Mouse (Mus musculus) hindbrain, embryonic 12.5 days (tissue): ENCODE results near the gene Syngr1. TPM values are rescaled to one million over a fixed set of nuclear protein-coding genes. Genes with fewer than 3 reads are reported as not detected.
"Not testable (repeated sequence)": the region's sequence is repeated elsewhere in the genome, so short reads cannot be mapped to it uniquely, and the experiment has no call there.

Experiments used
- ATAC-seq: fragments of 200-750 bp; cut with Nextera tagmentation; 2 replicates; pipeline ENCODE4 v1.8.0; 2017; ENCODE audit warnings: moderate TSS enrichment; ENCODE audit not compliant: low FRiP score
- H3K27ac ChIP-seq: fragments of 300-500 bp; sonication (generic); 2 replicates; pipeline ENCODE4 v1.5.1; 2016; ENCODE audit warnings: mild to moderate bottlenecking
- H3K27me3 ChIP-seq: fragments of 300-500 bp; sonication (generic); 2 replicates; pipeline ENCODE4 v1.6.1; 2016; ENCODE audit warnings: mild to moderate bottlenecking
- H3K36me3 ChIP-seq: fragments of 300-500 bp; sonication (generic); 2 replicates; pipeline ENCODE4 v1.6.1; 2016; ENCODE audit warnings: mild to moderate bottlenecking
- H3K4me1 ChIP-seq: fragments of 300-500 bp; sonication (generic); 2 replicates; pipeline ENCODE4 v1.6.1; 2016
- H3K4me2 ChIP-seq: fragments of 300-500 bp; sonication (generic); replicated peaks from 2 replicates; pipeline ENCODE4 v1.6.1; 2016; ENCODE audit warnings: mild to moderate bottlenecking
- H3K4me3 ChIP-seq: fragments of 300-500 bp; sonication (generic); 2 replicates; pipeline ENCODE4 v1.5.1; 2016; ENCODE audit warnings: mild to moderate bottlenecking
- H3K9ac ChIP-seq: fragments of 300-500 bp; sonication (generic); 2 replicates; pipeline ENCODE4 v1.6.1; 2016; ENCODE audit warnings: mild to moderate bottlenecking, moderate library complexity
- H3K9me3 ChIP-seq: fragments of 300-500 bp; sonication (generic); replicated peaks from 2 replicates; pipeline ENCODE4 v1.6.1; 2016; ENCODE audit warnings: mild to moderate bottlenecking
- WGBS: fragments of 180-500 bp; shearing (Covaris S2); methylation state at CpG from one replicate; pipeline ENCODE4 v1.1.7; 2016; 5-methylcytosine and 5-hydroxymethylcytosine counted together
- polyA plus RNA-seq: library from polyadenylated mRNA; unstranded; fragments of >200 nt; fragmentation: Nextera tagmentation; extraction: Ambion mirVana; gene quantifications from 2 replicates; pipeline ENCODE4 v1.2.1, GENCODE M21; 2016

The Syngr1 gene
- polyA plus RNA-seq, 1 experiment from 2014 or later = 14.3 TPM

DNA sequence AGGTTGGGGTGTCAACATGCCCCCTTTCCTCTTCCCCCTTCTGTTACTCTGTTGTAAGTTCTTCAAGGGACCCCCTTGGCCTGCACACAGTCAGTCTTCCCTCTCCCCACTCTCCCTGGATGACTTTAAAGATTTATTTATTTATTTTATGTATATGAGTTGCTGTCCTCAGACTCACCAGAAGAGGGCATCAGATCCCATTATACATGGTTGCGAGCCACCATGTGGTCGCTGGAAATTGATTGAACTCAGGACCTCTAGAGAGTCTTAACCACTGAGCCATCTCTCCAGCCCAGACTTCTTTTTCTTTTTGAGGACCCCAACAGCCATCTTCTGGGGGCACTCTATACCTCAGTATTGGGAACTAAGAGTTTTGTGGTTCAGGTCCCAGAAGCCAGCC lies 21.4 kb downstream of the Syngr1 start:
- Histone ChIP-seq H3K27ac (no peak overlapping the region), H3K27me3 (no peaks in the 10 kb centered on the region), H3K9ac (no peak overlapping the region), H3K36me3 (no peaks in the 10 kb centered on the region), H3K9me3 (no peaks in the 10 kb centered on the region), H3K4me2 (no peak overlapping the region), H3K4me1 (no peaks in the 10 kb centered on the region), H3K4me3 (no peak overlapping the region)
- WGBS = 35% methylated on average over 2 of the region's 2 CpGs
- no peak for ATAC-seq

DNA sequence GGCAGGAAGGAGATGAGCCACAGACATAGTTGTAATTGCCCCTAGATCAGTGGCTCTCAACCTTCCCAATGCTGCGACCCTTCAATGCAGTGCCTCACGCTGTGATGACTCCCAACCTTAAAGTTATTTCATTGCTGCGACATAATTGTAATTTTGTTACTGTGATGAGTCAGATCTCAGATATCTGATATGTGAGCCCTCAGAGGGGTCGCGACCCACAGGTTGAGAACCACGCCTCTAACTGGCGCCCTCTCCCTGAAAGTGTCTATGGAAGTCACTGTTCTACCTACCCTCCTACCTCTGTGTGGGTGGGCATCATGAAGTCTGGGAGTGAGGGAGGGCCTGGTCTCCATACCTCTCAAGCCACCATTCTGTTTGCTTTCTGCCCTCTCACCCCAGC lies 23.3 kb downstream of the Syngr1 start:
- Histone ChIP-seq H3K4me2 (no peak overlapping the region), H3K4me3 (no peak overlapping the region), H3K36me3 (no peaks in the 10 kb centered on the region), H3K27ac (no peak overlapping the region), H3K9me3 (no peaks in the 10 kb centered on the region), H3K4me1 (no peaks in the 10 kb centered on the region), H3K27me3 (no peaks in the 10 kb centered on the region), H3K9ac (no peak overlapping the region)
- 90% methylated on average over 7 of the region's 7 CpGs for WGBS
- ATAC-seq = no peak

DNA sequence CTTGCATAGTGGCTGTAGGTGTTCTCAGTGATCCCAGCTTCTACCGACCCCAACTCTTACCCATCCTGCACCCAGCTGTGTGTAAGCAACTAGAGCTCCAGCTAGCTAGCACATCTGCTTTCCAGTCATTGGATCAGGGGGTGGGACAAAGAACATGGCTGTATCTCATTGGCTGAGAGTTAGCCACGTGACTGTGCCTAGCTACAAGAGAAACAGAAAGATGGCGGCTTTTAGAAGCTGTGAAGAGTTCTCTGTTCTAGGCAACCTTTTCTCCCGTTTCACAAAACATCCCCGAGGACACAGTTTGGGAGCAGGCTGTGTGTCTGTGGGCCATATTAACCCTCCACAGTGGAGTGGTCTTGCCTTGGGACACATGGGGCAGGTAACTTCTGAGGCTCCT lies 24.1 kb downstream of the Syngr1 start:
- no peaks in the 10 kb centered on the region for H3K9me3 ChIP-seq
- H3K9ac ChIP-seq = no peak overlapping the region
- no peaks in the 10 kb centered on the region for H3K4me1 ChIP-seq
- no peaks in the 10 kb centered on the region for H3K36me3 ChIP-seq
- 0 out of 2 replicates have a peak overlapping the region, but pooled peaks have one; percentile 19 for H3K4me2 ChIP-seq
- H3K27ac ChIP-seq = no peak overlapping the region
- no peaks in the 10 kb centered on the region for H3K27me3 ChIP-seq
- no peak for ATAC-seq
- 57% methylated on average over 5 of the region's 5 CpGs for WGBS
- H3K4me3 ChIP-seq = no peak overlapping the region

DNA sequence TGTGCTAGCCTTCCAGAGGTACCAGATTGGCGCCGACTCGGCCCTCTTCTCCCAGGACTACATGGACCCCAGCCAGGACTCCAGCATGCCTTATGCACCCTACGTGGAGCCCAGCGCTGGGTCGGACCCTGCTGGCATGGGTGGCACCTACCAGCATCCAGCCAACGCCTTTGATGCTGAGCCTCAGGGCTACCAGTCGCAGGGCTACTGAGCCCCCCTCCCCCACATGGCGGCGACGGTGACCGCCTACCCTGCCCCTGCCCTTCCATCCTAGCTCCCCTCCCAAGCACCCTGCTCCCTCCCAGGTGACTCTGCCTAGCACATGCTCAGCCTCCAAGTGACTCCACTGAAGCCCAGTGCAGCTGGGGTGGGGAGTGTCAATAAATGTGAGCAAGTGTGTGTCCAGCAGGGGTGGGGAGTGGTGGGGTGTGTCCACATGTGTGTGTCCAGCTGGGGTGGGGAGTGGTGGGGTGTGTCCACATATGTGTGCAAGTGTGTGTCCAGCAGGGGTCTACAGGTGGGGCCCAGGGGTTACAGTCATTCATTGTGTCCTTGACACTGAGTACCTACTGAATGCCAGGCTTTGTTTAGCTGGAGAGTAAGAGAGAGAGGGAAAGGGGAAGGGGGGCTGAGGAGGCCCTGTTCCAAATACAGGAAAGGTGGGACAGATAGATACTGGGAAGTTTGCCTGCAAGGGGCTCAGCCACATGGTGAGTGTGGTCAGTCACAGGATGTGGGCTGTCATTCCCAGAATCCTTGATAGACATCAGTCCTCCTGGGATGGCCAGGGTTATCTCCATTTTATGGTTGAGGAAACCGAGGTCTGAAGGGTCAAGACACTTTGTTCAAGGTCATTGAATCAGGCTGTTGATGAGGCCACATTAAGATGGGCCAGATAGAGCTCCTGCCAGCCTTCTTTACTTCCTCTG lies 25.0 kb downstream of the Syngr1 start:
- Histone ChIP-seq H3K27me3 (no peaks in the 10 kb centered on the region), H3K4me1 (no peaks in the 10 kb centered on the region), H3K4me3 (no peak overlapping the region), H3K36me3 (no peaks in the 10 kb centered on the region), H3K4me2 (0 out of 2 replicates have a peak overlapping the region, but pooled peaks have one; percentile 19), H3K9me3 (no peaks in the 10 kb centered on the region), H3K9ac (no peak overlapping the region), H3K27ac (no peak overlapping the region)
- WGBS = 77% methylated on average over 13 of the region's 13 CpGs
- ATAC-seq = no peak

DNA sequence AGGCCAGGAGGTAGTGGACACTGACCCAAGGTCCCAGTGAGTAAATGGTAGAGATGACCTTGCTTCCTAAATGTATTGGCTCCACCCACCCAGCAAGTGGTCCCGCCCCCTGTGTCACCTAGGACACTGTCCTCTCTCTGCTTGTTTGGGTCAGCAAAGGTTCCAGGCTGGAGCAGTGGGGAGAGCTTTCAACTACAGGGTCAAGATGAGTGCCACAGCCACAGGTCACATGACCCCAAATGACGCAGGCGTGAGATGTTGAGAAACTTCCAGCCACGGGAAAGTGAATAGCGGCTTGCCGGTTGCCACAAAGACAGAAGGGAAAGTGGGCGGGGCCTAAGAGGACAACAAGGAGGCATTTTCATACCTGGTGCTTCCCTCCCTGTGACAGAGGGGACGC lies 26.0 kb downstream of the Syngr1 start:
- H3K4me3 ChIP-seq = no peak overlapping the region
- H3K36me3 ChIP-seq = no peaks in the 10 kb centered on the region
- no peak overlapping the region for H3K27ac ChIP-seq
- no peak overlapping the region for H3K4me2 ChIP-seq
- no peaks in the 10 kb centered on the region for H3K9me3 ChIP-seq
- no peak overlapping the region for H3K9ac ChIP-seq
- ATAC-seq = no peak
- 67% methylated on average over 8 of the region's 8 CpGs for WGBS
- H3K27me3 ChIP-seq = no peaks in the 10 kb centered on the region
- H3K4me1 ChIP-seq = no peaks in the 10 kb centered on the region

DNA sequence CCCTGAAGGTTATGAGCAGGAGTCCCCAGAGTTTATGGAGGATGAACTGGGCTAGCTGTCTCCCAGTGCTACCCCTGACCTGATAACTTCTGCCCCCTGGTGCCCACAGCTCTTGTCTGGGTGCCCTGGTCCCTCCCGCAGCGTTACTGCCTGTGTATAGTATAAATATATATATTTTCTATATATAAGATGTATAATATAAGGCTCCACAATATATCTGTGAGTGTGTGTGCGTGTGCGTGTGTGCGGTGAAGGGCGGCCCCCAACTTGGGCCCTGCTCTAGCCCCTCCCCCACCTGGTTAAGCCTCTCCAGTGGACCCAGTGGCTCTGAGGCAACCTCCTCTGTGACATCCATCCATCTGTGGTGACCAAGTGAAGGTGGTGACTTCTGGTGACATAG lies 27.9 kb downstream of the Syngr1 start:
- no peaks in the 10 kb centered on the region for H3K36me3 ChIP-seq

DNA sequence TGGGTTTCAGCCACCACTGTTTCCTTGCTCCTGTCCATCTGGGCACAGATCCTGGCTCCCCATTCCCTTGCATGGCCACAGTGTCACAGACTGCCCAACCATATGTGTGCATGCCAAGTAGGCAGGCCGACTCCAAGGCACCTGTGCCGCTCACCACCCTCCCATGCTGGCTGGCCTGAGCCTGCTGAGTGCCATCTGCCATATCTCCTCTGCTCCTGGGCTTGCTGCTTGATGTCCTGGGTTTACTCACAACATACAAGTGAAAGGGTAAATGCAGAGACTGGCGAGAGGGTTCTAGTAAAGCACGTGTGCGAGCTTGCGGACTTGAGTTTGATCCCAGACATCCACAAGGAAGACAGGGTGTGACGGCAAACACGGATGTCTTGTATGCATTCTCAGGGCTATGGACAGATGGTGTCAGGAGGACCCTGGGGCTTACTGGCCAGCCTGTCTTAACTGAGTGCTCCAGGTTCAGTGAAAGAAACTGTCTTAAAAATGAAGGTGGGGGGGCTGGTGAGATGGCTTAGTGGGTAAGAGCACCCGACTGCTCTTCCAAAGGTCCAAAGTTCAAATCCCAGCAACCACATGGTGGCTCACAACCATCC lies 30.7 kb downstream of the Syngr1 start:
- ATAC-seq = no peak
- H3K36me3 ChIP-seq = no peaks in the 10 kb centered on the region
- WGBS = 91% methylated on average over 9 of the region's 9 CpGs
- no peak overlapping the region for H3K4me3 ChIP-seq
- no peaks in the 10 kb centered on the region for H3K4me1 ChIP-seq
- H3K4me2 ChIP-seq = no peak overlapping the region
- no peak overlapping the region for H3K9ac ChIP-seq
- no peak overlapping the region for H3K27ac ChIP-seq
- no peaks in the 10 kb centered on the region for H3K27me3 ChIP-seq
- H3K9me3 ChIP-seq = no peaks in the 10 kb centered on the region

More for the DNA sequence above, 27.9 kb downstream of the Syngr1 start:
- ATAC-seq = no peak
- Histone ChIP-seq H3K4me2 (no peak overlapping the region), H3K9ac (no peak overlapping the region), H3K9me3 (no peaks in the 10 kb centered on the region), H3K27me3 (no peaks in the 10 kb centered on the region), H3K4me1 (no peaks in the 10 kb centered on the region), H3K4me3 (no peak overlapping the region), H3K27ac (no peak overlapping the region)
- WGBS = 83% methylated on average over 6 of the region's 6 CpGs

DNA sequence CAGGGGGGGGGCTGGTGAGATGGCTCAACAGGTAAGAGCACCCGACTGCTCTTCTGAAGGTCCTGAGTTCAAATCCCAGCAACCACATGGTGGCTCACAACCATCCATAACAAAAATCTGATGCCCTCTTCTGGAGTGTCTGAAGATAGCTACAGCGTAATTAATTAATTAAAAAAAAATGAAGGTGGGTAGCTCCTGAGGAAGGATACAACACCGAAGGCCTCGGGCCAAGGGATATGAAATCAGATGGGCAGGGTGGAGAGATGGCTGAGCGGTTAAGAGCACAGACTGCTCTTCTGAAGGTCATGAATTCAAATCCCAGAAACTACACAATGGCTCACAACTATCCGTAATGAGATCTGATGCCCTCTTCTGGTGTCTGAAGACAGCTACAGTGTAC lies 31.3 kb downstream of the Syngr1 start:
- not testable (repeated sequence) for ATAC-seq, H3K9me3 ChIP-seq, H3K36me3 ChIP-seq, H3K4me2 ChIP-seq, H3K4me3 ChIP-seq, H3K27ac ChIP-seq, H3K9ac ChIP-seq, H3K4me1 ChIP-seq, H3K27me3 ChIP-seq
- WGBS = 92% methylated on average over 6 of the region's 6 CpGs

DNA sequence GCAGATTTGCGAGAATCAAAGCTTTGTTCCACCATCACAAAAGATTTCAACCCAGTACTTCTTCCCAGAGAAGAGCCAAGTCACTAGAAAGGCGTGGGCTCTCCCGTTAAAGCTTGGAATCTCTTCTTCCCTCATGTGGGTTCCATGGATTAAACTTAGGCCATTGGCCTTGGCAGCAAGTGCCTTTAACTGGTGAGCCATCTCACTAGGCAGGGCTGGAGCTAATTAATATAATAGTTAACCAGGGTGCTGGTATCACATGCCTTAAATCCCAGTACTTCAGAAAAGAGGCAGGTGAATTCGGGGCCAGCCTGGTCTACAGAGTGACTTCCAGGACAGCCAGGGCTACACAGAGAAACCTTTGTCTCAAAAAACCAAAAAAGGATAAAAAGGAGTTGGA lies 33.5 kb downstream of the Syngr1 start:
- no peaks in the 10 kb centered on the region for H3K27me3 ChIP-seq
- 82% methylated on average over 4 of the region's 4 CpGs for WGBS
- no peak for ATAC-seq

DNA sequence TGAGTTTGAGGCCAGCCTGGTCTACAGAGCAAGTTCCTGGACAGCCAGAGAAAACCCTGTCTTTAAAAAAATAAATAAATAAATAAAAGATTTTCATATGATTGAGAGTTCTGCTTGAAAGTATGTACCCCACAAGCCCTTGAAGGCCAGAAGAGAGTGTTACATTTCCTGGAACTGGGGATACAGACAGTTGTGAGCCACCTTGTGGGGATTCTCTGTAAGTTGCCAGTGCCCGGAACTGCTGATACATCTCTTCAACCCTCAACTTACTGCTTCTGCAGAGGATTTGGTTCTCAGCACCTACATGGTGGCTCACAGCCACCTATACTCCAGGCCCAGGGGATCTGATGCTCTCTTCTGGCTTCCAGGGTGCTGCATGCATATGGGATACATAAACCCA lies 36.1 kb downstream of the Syngr1 start:
- no peak for ATAC-seq
- Histone ChIP-seq H3K4me2 (no peak overlapping the region), H3K9me3 (no peaks in the 10 kb centered on the region), H3K4me3 (no peak overlapping the region), H3K27me3 (no peaks in the 10 kb centered on the region), H3K9ac (no peak overlapping the region), H3K4me1 (no peaks in the 10 kb centered on the region), H3K36me3 (no peaks in the 10 kb centered on the region), H3K27ac (no peak overlapping the region)
- WGBS = 64% methylated on average over 1 of the region's 1 CpGs

More for the DNA sequence above, 33.5 kb downstream of the Syngr1 start:
- Histone ChIP-seq H3K4me2 (no peak overlapping the region), H3K36me3 (no peaks in the 10 kb centered on the region), H3K4me3 (no peak overlapping the region), H3K27ac (no peak overlapping the region), H3K9ac (no peak overlapping the region), H3K9me3 (no peaks in the 10 kb centered on the region), H3K4me1 (no peaks in the 10 kb centered on the region)

DNA sequence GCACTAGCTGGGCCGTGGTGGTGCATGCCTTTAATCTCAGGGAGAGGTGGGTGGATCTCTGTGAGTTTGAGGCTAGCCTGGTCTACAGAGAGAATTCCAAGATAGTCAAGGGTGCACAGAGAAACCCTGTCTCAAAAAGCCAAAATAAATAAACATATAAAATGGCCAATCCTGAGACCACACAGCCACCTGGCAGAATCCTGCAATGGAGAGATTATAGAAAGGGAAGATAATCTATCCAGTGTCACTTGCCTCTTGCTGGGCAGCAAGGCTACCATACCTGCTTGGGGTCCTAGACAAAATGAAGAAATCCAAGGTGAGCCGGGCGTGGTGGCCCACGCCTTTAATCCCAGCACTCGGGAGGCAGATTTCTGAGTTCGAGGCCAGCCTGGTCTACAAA lies 38.8 kb downstream of the Syngr1 start:
- Histone ChIP-seq H3K4me1 (peaks cover 15% of the 10 kb centered on the region), H3K27me3 (no peaks in the 10 kb centered on the region), H3K36me3 (no peaks in the 10 kb centered on the region), H3K4me3 (no peak overlapping the region), H3K9me3 (no peaks in the 10 kb centered on the region), H3K4me2 (no peak overlapping the region), H3K27ac (no peak overlapping the region), H3K9ac (no peak overlapping the region)
- ATAC-seq = no peak
- WGBS = 91% methylated on average over 6 of the region's 6 CpGs

DNA sequence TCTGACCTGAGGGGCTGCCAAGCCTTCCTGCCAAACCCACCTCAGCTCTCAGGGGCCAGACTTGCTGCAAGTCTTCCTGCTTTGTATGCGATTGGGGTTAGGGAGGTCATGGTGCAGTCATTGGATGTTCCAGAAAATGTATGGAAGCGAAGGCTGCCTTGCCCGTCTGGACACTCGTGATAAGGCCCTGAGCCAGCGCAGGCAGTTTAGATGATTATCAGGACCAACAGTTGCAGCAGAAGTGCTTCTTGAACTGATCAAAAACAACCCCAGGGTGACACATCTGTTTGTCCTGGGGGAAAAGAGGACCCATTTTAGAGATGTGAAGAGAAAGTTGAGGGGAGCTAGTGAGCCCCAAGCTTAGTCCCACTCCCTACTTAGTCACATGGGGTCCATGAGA lies 39.6 kb downstream of the Syngr1 start:
- 83% methylated on average over 5 of the region's 5 CpGs for WGBS

DNA sequence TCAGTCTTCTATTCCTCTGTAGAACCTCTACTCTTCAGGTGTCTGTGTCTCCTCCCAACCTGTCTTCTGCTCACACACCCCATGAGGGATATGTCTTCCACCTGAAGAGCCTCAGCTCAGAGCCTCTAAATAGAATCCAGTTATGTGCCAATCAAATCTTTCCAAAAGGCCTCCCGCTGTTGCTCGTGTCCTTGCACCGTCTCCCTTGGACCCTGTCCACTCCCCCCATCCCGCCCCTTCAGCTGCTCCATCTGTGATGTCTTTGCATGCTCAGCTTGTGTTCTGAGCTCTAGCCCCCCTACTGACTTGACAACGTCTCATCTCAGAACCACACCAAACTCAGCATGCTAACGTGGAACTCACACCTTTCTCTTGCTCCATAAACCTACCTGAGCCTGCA lies 40.3 kb downstream of the Syngr1 start:
- ATAC-seq = no peak
- WGBS = 71% methylated on average over 6 of the region's 6 CpGs
- H3K4me1 ChIP-seq = peaks cover 19% of the 10 kb centered on the region
- H3K4me3 ChIP-seq = no peak overlapping the region
- 0 out of 2 replicates have a peak, but pooled peaks cover under 1% of the 10 kb centered on the region for H3K36me3 ChIP-seq
- H3K27me3 ChIP-seq = no peaks in the 10 kb centered on the region
- no peak overlapping the region for H3K9ac ChIP-seq
- H3K9me3 ChIP-seq = no peaks in the 10 kb centered on the region
- no peak overlapping the region for H3K27ac ChIP-seq
- H3K4me2 ChIP-seq = no peak overlapping the region

More for the DNA sequence above, 39.6 kb downstream of the Syngr1 start:
- Histone ChIP-seq H3K36me3 (no peaks in the 10 kb centered on the region), H3K27me3 (no peaks in the 10 kb centered on the region), H3K4me1 (peaks cover 15% of the 10 kb centered on the region), H3K27ac (no peak overlapping the region), H3K4me3 (no peak overlapping the region), H3K9me3 (no peaks in the 10 kb centered on the region), H3K4me2 (no peak overlapping the region), H3K9ac (no peak overlapping the region)
- no peak for ATAC-seq
